ENCODE assay signal across 7 mouse cellular contexts in genomic region chr1:60098024-60098781, GRCm38 (mm10). TPM values are rescaled to one million over a fixed set of nuclear protein-coding genes. Genes with fewer than 3 reads are reported as not detected.
A peak's percentile ranks its signal among the peaks of the same experiment; 100 is the strongest.
DNase-seq lines count a peak whose midpoint lies in the region; ATAC-seq lines count a peak whose summit lies in the region.

Gene Carf, plus strand, starts transcription at chr1:60098247.
Gene Wdr12, minus strand, starts transcription at chr1:60098645.

- peak within 1 kb of the TSS; percentile 98 for H3K27ac ChIP-seq in intestine, embryonic 16.5 days (ENCODE audit: low read length)
- peak within 1 kb of the TSS; percentile 95 for H3K27ac ChIP-seq in midbrain, embryonic 11.5 days (ENCODE audit: low read depth, low read length)

- peak within 1 kb of the TSS; percentile 98 for H3K4me3 ChIP-seq in intestine, embryonic 16.5 days (ENCODE audit: low read length)
- H3K4me3 ChIP-seq in midbrain, embryonic 11.5 days (ENCODE audit: low read depth, low read length), result peak within 1 kb of the TSS; percentile 88

- peak within 1 kb of the TSS; percentile 98 for H3K9ac ChIP-seq in intestine, embryonic 16.5 days (ENCODE audit: low read depth, low read length)
- peak within 1 kb of the TSS; percentile 95 for H3K9ac ChIP-seq in midbrain, embryonic 11.5 days (ENCODE audit: low read length)

- DNase-seq in adrenal gland, adult 8-10 months, result peak; percentile 95
- DNase-seq in embryo, embryonic 9.5 days (ENCODE audit: extremely low spot score), result peak; percentile 95
- DNase-seq in gastrocnemius, postnatal 4 days (ENCODE audit: low spot score in 2 of 2), result peak; percentile 93 to 98
- peak; percentile 99 for DNase-seq in left cerebral cortex, postnatal 36 days (ENCODE audit: low spot score in 2 of 2)
- no peak for DNase-seq in midbrain, embryonic 11.5 days (ENCODE audit: low spot score, missing footprints)
- peak; percentile 93 for DNase-seq in skeletal muscle tissue, adult 2 months (ENCODE audit: low read depth, low spot score)

- no peaks in the 10 kb centered on the region for H3K27me3 ChIP-seq in intestine, embryonic 16.5 days (replicated peaks; ENCODE audit: control insufficient read depth, insufficient read depth, low read length)
- H3K27me3 ChIP-seq in midbrain, embryonic 11.5 days (ENCODE audit: control insufficient read depth, insufficient read depth, low read length), result no peaks in the 10 kb centered on the region

- intact Hi-C loops in left cerebral cortex, postnatal 36 days (cut with DNase I), result no loop called here

- ATAC-seq in intestine, embryonic 16.5 days, result peak; percentile 98
- ATAC-seq in midbrain, embryonic 11.5 days (ENCODE audit: low FRiP score), result peak; percentile 97

- peaks cover 4% of the 10 kb centered on the region; the same call in 1 of the 2 replicates for H3K4me1 ChIP-seq in intestine, embryonic 16.5 days (ENCODE audit: control insufficient read depth, insufficient read depth, low read length)
- peaks cover 9% of the 10 kb centered on the region for H3K4me1 ChIP-seq in midbrain, embryonic 11.5 days (ENCODE audit: control insufficient read depth, insufficient read depth, low read length)

- no peaks in the 10 kb centered on the region for H3K9me3 ChIP-seq in intestine, embryonic 16.5 days (ENCODE audit: control insufficient read depth, low read length)
- H3K9me3 ChIP-seq in midbrain, embryonic 11.5 days (ENCODE audit: control insufficient read depth, low read length), result no peaks in the 10 kb centered on the region

- H3K4me2 ChIP-seq in intestine, embryonic 16.5 days (ENCODE audit: low read depth, low read length), result peak within 1 kb of the TSS; percentile 78
- peak within 1 kb of the TSS; percentile 77 for H3K4me2 ChIP-seq in midbrain, embryonic 11.5 days

- WGBS in intestine, embryonic 16.5 days, result under 1% methylated on average over 70 of the region's 71 CpGs
- WGBS in midbrain, embryonic 11.5 days, result under 1% methylated on average over 70 of the region's 71 CpGs

- H3K36me3 ChIP-seq in intestine, embryonic 16.5 days (ENCODE audit: control insufficient read depth, insufficient read depth, low read length), result no peaks in the 10 kb centered on the region
- H3K36me3 ChIP-seq in midbrain, embryonic 11.5 days (ENCODE audit: control insufficient read depth, insufficient read depth, low read length), result no peaks in the 10 kb centered on the region

RNA-seq across cellular contexts. Expression of gene Carf, which starts in this region (rescaled TPM):
- 10 to 100 TPM in 3 of 4 experiments, 1 to 10 TPM in 1; 8.9 to 17.9 (median 15.9) TPM for total RNA-seq in adrenal gland, adult 8-10 months (2022)
- total RNA-seq in gastrocnemius, postnatal 4 days (2021), result 10 to 100 TPM; 10.3 to 11.4 TPM
- 3.5 and 4.5 TPM in 2 replicates for polyA plus RNA-seq in intestine, embryonic 16.5 days (2015; fragmentation: Nextera tagmentation; extraction: Ambion mirVana)
- 10 to 100 TPM; 25.8 to 26.3 TPM for total RNA-seq in left cerebral cortex, postnatal 36 days (2021)
- polyA plus RNA-seq in midbrain, embryonic 11.5 days (2014; fragmentation: Nextera tagmentation; extraction: Ambion mirVana), result 6.7 and 6.8 TPM in 2 replicates

RNA-seq across cellular contexts. Expression of gene Wdr12, which starts in this region (rescaled TPM):
- 10 to 100 TPM; 14.8 to 20.5 (median 18.5) TPM for total RNA-seq in adrenal gland, adult 8-10 months (2022)
- 10 to 100 TPM; 12.4 to 14.7 TPM for total RNA-seq in gastrocnemius, postnatal 4 days (2021)
- polyA plus RNA-seq in intestine, embryonic 16.5 days (2015; fragmentation: Nextera tagmentation; extraction: Ambion mirVana), result 44.9 and 50.1 TPM in 2 replicates
- 10 to 100 TPM; 26.0 to 34.2 TPM for total RNA-seq in left cerebral cortex, postnatal 36 days (2021)
- 49.1 and 58.7 TPM in 2 replicates for polyA plus RNA-seq in midbrain, embryonic 11.5 days (2014; fragmentation: Nextera tagmentation; extraction: Ambion mirVana)
